Mouse (Mus musculus): ENCODE data around the gene Topbp1. TPM values are rescaled to one million over a fixed set of nuclear protein-coding genes. Genes with fewer than 3 reads are reported as not detected.

The Topbp1 gene
- polyA plus RNA-seq, 1 experiment from 2014 or later: 103 TPM

DNA sequence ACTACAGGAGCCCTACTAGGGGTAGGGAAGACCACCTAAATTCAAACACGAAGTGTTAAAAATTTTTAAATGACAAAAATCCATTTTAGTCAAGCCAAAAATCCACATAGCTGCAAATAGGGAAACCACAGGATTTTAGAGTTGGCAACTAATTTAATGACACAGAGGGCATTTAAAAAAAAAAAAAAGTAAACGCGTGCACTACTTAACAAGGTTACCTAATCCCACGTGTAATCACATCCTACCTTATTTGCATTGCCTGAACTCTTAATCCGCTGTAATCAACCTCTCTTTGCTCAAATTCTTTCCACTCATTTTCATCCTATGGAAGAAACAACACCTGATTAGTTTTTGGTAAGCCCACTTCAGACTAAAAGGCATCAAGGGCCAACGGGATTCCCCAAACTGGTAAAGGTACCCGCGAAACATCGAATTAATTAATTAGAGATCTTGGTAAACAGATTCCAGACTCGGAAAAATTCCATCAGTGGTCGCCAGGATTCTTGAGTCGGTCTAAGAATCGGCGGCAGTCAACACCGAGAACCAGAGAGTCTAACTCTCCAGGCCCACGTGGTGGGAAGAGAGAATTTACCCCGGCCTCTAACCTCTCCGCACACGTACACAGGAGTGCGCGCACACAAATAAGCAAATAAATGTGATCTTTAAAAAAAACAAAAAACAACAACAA is 58.9 kb downstream of the Topbp1 start:
- Histone ChIP-seq H3K9ac (peak overlapping the region; percentile 96), H3K4me1 (ENCODE audit: insufficient read depth) (peaks cover 10% of the 10 kb centered on the region), H3K36me3 (ENCODE audit: insufficient read depth) (peaks cover 44% of the 10 kb centered on the region), H3K4me2 (peak overlapping the region; percentile 67), H3K27me3 (ENCODE audit: insufficient read depth, low read length) (no peaks in the 10 kb centered on the region), H3K9me3 (ENCODE audit: low read depth, low read length) (no peaks in the 10 kb centered on the region), H3K4me3 (ENCODE audit: low read depth, low read length) (peak overlapping the region; percentile 93), H3K27ac (ENCODE audit: low read depth) (peak overlapping the region; percentile 98)
- under 1% methylated on average over 21 of the region's 21 CpGs for WGBS
- DNase-seq: peak; percentile 64
- no peak for TF ChIP-seq CTCF (IDR thresholded peaks at IDR 0.05; ENCODE audit: low read depth)
- no peak for ATAC-seq (ENCODE audit: insufficient read depth)

DNA sequence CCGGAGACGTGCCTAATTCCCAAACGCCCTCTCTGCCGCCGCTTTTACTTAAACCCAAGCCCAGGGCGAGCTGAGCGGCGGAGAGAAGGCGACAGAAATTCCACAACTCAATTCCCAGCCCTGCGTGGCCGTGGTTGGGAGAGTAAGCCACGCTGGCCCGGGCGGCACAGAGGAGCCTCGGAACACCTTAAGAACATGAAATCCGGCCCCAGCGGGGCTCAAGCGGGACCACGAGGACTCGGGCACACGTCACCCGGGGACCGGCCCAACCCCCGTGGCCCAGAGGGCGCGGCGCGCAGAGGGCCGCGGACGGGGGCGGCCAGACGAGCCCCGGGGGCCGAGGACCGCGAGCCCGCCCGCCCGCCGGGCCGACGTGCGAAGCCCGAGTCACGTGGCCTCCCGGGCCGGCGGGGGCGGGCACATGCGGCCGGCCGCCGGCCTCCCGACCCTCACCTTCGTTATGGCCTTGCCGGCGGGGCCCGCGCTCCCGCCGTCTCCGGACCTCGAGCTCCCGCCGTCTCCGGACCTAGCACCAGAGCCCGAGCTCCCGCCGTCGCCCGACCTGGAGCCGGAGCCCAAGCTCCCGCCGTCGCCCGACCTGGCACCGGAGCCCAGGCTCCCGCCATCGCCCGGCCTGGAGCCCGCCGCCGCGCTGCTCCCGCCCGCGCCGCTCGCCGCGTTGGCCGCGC is 59.7 kb downstream of the Topbp1 start:
- no peaks in the 10 kb centered on the region for H3K27me3 ChIP-seq (ENCODE audit: insufficient read depth, low read length)
- H3K4me3 ChIP-seq (ENCODE audit: low read depth, low read length): peak overlapping the region; percentile 93
- DNase-seq: peak; percentile 79
- H3K4me2 ChIP-seq: peak overlapping the region; percentile 67
- H3K9me3 ChIP-seq (ENCODE audit: low read depth, low read length): no peaks in the 10 kb centered on the region
- peaks cover 10% of the 10 kb centered on the region for H3K4me1 ChIP-seq (ENCODE audit: insufficient read depth)
- H3K9ac ChIP-seq: peak overlapping the region; percentile 96
- 2% methylated on average over 73 of the region's 94 CpGs for WGBS
- H3K27ac ChIP-seq (ENCODE audit: low read depth): peak overlapping the region; percentile 98
- no peak for TF ChIP-seq CTCF (IDR thresholded peaks at IDR 0.05; ENCODE audit: low read depth)
- H3K36me3 ChIP-seq (ENCODE audit: insufficient read depth): peaks cover 35% of the 10 kb centered on the region
- peak; percentile 26 for ATAC-seq (ENCODE audit: insufficient read depth)

DNA sequence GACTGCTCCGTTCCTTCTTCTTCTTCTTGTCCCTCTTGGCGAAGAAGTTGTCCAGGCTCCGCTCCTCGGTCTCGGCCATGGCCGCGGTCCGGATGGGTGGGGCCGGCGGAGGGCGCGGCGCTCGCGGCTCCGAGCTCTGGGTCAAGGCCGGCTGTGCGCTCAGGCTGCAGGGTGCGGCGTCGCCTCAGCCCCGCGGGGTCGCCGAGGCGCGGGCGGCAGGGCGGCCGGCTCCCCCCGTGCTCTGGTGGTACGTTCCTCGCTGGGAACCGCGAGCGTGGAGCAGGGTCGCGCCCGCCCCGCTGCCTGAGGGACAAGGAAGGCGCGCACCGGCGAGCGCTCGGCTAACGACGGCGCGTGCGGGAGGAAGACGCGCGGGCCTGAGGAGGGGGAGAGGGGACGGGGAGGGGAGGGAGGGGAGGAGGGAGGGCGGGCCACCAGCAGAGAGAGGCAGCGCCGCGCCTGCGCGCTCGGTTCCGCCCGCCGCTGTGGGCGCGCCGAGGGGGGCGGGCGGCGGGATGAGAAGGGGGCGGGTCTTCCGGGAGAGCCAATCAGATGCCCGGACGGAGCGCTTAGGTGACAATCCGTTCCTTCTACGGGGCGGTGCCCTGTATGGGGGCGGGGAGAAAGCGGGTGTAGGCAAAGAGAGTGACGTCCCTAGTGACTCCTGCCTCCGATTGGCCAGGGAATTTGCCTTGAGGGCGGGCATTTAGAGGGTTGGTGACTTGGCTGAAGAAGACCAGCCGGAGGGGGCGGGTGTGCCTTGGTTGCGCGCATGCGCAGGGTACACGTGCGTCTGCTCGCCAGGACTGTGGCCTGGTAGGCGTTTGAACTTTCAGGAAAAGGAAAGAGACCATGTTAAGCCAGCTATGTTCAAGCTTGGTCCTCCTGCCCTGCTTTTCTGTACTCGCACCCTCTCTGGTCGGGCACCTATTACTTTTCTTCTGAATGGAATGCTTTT is 60.6 kb downstream of the Topbp1 start, which contains the start of gene Cdv3:
TSS of gene Cdv3 (minus strand) at position 551 of the 958 bp plus-strand sequence.
- DNase-seq (peak; percentile 99), ATAC-seq (ENCODE audit: insufficient read depth) (peak; percentile 98)
- Histone ChIP-seq H3K9ac (peak within 1 kb of the TSS; percentile 96), H3K27me3 (ENCODE audit: insufficient read depth, low read length) (no peaks in the 10 kb centered on the region), H3K27ac (ENCODE audit: low read depth) (peak within 1 kb of the TSS; percentile 98), H3K4me1 (ENCODE audit: insufficient read depth) (peaks cover 10% of the 10 kb centered on the region), H3K4me2 (peak within 1 kb of the TSS; percentile 67), H3K36me3 (ENCODE audit: insufficient read depth) (peaks cover 28% of the 10 kb centered on the region), H3K9me3 (ENCODE audit: low read depth, low read length) (no peaks in the 10 kb centered on the region), H3K4me3 (ENCODE audit: low read depth, low read length) (peak within 1 kb of the TSS; percentile 93)
- TF ChIP-seq CTCF (IDR thresholded peaks at IDR 0.05; ENCODE audit: low read depth): peak; percentile 33; the same call in 1 of the 2 replicates
- 1% methylated on average over 71 of the region's 95 CpGs for WGBS

DNA sequence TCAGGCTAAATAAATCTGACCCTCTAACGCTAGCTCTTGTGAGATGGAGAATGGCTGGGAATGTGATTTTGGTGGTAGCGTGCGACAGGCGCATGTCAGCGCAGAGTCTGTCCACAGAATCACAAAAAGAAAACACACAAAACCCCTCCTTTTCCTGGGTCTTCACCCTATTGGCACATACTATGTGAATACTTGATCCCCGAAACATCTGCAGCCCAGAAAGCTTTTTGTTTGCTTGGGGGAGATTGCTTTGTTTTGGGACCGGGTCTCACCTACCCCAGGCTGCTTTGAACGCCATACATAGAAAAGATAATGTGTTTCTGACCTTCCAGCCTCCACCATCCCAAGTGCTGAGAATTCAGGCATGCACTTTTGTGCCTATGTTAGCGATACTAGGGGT is 61.3 kb downstream of the Topbp1 start:
- Histone ChIP-seq H3K4me3 (ENCODE audit: low read depth, low read length) (peak overlapping the region; percentile 25), H3K27ac (ENCODE audit: low read depth) (peak overlapping the region; percentile 67), H3K9ac (peak overlapping the region; percentile 27), H3K36me3 (ENCODE audit: insufficient read depth) (peaks cover 25% of the 10 kb centered on the region), H3K27me3 (ENCODE audit: insufficient read depth, low read length) (no peaks in the 10 kb centered on the region), H3K4me2 (peak overlapping the region; percentile 59), H3K9me3 (ENCODE audit: low read depth, low read length) (no peaks in the 10 kb centered on the region), H3K4me1 (ENCODE audit: insufficient read depth) (peaks cover 10% of the 10 kb centered on the region)
- ATAC-seq (ENCODE audit: insufficient read depth): no peak
- 45% methylated on average over 9 of the region's 9 CpGs for WGBS
- no peak for DNase-seq
- no peak for TF ChIP-seq CTCF (IDR thresholded peaks at IDR 0.05; ENCODE audit: low read depth)

DNA sequence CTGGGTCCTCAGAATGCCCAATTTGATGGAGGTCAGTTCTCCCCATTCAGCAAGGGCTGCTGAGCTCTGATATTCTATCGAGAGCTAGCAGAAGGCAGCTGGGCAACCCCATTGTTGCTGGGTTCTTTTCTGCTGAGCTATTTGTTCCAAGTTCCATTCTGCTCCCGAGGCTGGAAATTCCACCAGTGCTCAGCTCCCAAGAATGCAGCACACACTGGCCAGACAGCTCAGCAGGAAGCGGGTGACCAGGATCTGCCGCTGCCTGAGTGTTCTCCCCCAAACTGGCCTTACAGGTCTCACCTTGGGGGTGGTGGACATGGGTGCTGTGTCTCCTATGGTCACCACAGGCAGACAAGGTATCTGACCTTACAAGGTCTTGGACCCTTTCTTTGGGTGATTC is 64.9 kb downstream of the Topbp1 start:
- no peaks in the 10 kb centered on the region for H3K9me3 ChIP-seq (ENCODE audit: low read depth, low read length)
- H3K27ac ChIP-seq (ENCODE audit: low read depth): no peak overlapping the region
- 58% methylated on average over 4 of the region's 4 CpGs for WGBS
- TF ChIP-seq CTCF (IDR thresholded peaks at IDR 0.05; ENCODE audit: low read depth): no peak
- ATAC-seq (ENCODE audit: insufficient read depth): no peak
- no peak overlapping the region for H3K9ac ChIP-seq
- no peak overlapping the region for H3K4me2 ChIP-seq
- no peaks in the 10 kb centered on the region for H3K27me3 ChIP-seq (ENCODE audit: insufficient read depth, low read length)
- peaks cover 8% of the 10 kb centered on the region; the same call in 1 of the 2 replicates for H3K36me3 ChIP-seq (ENCODE audit: insufficient read depth)
- peaks cover 10% of the 10 kb centered on the region for H3K4me1 ChIP-seq (ENCODE audit: insufficient read depth)
- no peak overlapping the region for H3K4me3 ChIP-seq (ENCODE audit: low read depth, low read length)
- no peak for DNase-seq

DNA sequence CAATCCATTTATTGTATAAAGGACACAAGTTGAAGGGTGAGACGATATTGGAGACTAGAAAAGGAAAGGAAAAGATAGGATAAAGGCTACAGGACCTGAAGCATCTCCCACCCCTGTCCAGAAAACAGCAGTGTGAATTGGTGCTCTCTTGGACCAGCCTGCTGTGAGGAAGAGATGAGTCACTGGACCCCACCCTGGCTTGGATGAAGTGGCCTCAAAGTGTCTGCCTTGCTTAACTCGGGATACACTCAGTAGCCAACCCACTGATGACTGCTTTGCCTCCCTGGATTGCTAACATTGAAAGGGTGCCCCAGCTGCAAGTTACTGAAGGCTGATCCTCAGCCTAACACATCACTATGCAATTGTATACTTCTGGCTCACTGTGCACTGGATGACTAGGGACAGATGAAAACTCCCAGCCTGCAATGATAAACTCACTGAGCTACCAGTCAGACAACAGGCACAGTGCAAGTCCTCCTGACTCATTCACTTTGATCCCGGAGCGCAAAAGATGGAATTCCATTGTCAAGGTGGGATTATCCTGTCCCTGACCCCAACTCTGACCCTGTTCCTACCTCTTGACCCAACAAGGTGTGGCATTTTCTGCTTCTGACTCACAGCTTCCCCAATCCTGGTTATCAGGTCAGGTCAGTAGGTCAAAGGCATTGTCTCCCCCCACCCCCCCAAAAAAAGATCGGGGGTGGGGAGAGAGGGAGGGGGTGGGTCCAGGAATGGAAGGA is 67.4 kb downstream of the Topbp1 start:
- 78% methylated on average over 5 of the region's 5 CpGs for WGBS
- ATAC-seq (ENCODE audit: insufficient read depth) (no peak), DNase-seq (no peak)
- no peaks in the 10 kb centered on the region for H3K27me3 ChIP-seq (ENCODE audit: insufficient read depth, low read length)
- no peaks in the 10 kb centered on the region for H3K9me3 ChIP-seq (ENCODE audit: low read depth, low read length)
- H3K27ac ChIP-seq (ENCODE audit: low read depth): no peak overlapping the region
- no peak overlapping the region for H3K4me3 ChIP-seq (ENCODE audit: low read depth, low read length)
- TF ChIP-seq CTCF (IDR thresholded peaks at IDR 0.05; ENCODE audit: low read depth): no peak
- no peak overlapping the region for H3K4me2 ChIP-seq
- peaks cover 8% of the 10 kb centered on the region; the same call in 1 of the 2 replicates for H3K36me3 ChIP-seq (ENCODE audit: insufficient read depth)
- no peaks in the 10 kb centered on the region for H3K4me1 ChIP-seq (ENCODE audit: insufficient read depth)
- H3K9ac ChIP-seq: no peak overlapping the region
